Mouse (Mus musculus) myocyte (in vitro differentiated cells): Measurements from ENCODE around the gene Aldh1l1.

Source experiments
- CEBPB ChIP-seq: IDR thresholded peaks from 2 replicates; pipeline ENCODE4 v1.6.1; 2011; ENCODE audit warnings: mild to moderate bottlenecking, moderate library complexity; ENCODE audit not compliant: poor library complexity, insufficient read depth, severe bottlenecking
- E2F4 ChIP-seq: IDR thresholded peaks from one replicate; pipeline ENCODE4 v1.6.1; 2011; ENCODE audit warnings: mild to moderate bottlenecking, control low read depth, moderate library complexity; ENCODE audit not compliant: insufficient read depth
- MAX ChIP-seq: IDR thresholded peaks from one replicate; pipeline ENCODE4 v1.6.1; 2011; ENCODE audit warnings: low read depth, mild to moderate bottlenecking, control low read depth
- MYOD1 ChIP-seq, 3 experiments: IDR thresholded peaks; one replicate each; pipeline ENCODE4 v1.6.1; 2011; ENCODE audit warnings: control low read depth in 2 of 3, low read depth in 2 of 3, mild to moderate bottlenecking in 2 of 3, moderate library complexity in 1 of 3; ENCODE audit not compliant: insufficient read length in 2 of 3, control insufficient read depth in 1 of 3
- MYOG ChIP-seq, 3 experiments: IDR thresholded peaks; one replicate each; pipeline ENCODE4 v1.6.1; 2011; ENCODE audit warnings: control low read depth in 2 of 3, low read depth in 2 of 3, mild to moderate bottlenecking in 2 of 3; ENCODE audit not compliant: insufficient read length in 2 of 3, control insufficient read depth in 1 of 3, insufficient read depth in 1 of 3
- POLR2A ChIP-seq: IDR thresholded peaks from one replicate; pipeline ENCODE4 v1.6.1; 2011; ENCODE audit warnings: low read depth, mild to moderate bottlenecking, control low read depth, moderate library complexity; ENCODE audit not compliant: insufficient read length
- POLR2AphosphoS2 ChIP-seq: IDR thresholded peaks from one replicate; pipeline ENCODE4 v1.6.1; 2011; ENCODE audit warnings: low read depth, control low read depth; ENCODE audit not compliant: insufficient read length
- REST ChIP-seq: IDR thresholded peaks from one replicate; pipeline ENCODE4 v1.6.1; 2011; ENCODE audit warnings: mild to moderate bottlenecking, control low read depth, moderate library complexity; ENCODE audit not compliant: insufficient read depth, insufficient read length
- TCF12 ChIP-seq: IDR thresholded peaks from one replicate; pipeline ENCODE4 v1.6.1; 2011; ENCODE audit warnings: mild to moderate bottlenecking, control low read depth; ENCODE audit not compliant: poor library complexity, insufficient read depth, severe bottlenecking
- TCF3 ChIP-seq: IDR thresholded peaks from one replicate; pipeline ENCODE4 v1.6.1; 2011; ENCODE audit warnings: low read depth, control low read depth; ENCODE audit not compliant: insufficient read length
- USF1 ChIP-seq: IDR thresholded peaks from one replicate; pipeline ENCODE4 v1.6.1; 2011; ENCODE audit warnings: low read depth, mild to moderate bottlenecking, control low read depth, moderate library complexity

DNA sequence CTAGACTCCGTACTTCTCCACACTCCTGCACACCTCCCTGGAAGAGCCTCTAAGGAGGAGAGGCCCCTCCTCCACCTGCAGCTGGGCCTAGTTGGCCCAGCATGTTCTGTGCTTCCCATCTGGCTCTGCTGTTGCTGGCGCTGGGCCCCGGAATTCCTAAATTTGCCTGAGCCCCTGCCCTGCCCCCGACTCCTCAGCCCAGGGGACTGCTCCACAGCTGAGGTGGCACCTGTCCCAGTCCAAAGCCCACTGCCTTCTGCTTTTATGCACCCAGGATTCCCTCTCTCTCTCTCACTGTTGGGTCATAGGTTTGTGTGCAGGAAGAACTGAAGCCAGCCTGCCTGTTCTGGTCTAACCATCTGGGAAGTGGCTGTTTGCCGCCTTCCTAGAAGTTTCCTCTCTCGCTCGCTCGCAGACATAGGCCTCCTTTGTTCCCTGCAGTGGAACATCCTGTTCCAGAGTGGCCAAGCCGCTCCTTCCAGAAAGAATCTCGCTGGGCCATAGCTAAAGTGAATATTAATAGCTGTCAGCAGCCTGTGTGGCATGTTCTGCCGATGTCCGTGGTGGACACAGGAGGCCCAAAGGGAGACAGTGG lies 15.2 kb upstream of the Aldh1l1 start:
- TF ChIP-seq POLR2A (no peak), MAX (no peak), TCF12 (no peak), POLR2AphosphoS2 (no peak), CEBPB (no peak), USF1 (no peak), MYOG (IDR thresholded peaks at IDR 0.05; ENCODE audit: control insufficient read depth in 1 of 3, insufficient read depth in 1 of 3, insufficient read length in 2 of 3, low read depth in 2 of 3) (no peak), E2F4 (no peak), REST (no peak), MYOD1 (IDR thresholded peaks at IDR 0.05; ENCODE audit: control insufficient read depth in 1 of 3, insufficient read length in 2 of 3, low read depth in 2 of 3) (no peak), TCF3 (no peak)
